Mouse (Mus musculus) stomach, postnatal 0 days (tissue): ENCODE measurements at regions not wholly inside any gene's neighbourhood (a gene's known extent, or its start where the extent isn't known, plus 50 kb on each side); places are given as distances from the start of the nearest gene placed in this dataset.

Source experiments
- ATAC-seq: fragments of 200-750 bp; cut with Nextera tagmentation; 2 replicates; pipeline ENCODE4 v1.8.0; 2017; ENCODE audit not compliant: low FRiP score, low TSS enrichment
- DNase-seq: peaks from one replicate; pipeline ENCODE4 v3.0.0-alpha.2; 2016; ENCODE audit warnings: low spot score
- H3K27ac ChIP-seq: fragments of 300-500 bp; sonication (generic); replicated peaks from 2 replicates; pipeline ENCODE4 v1.5.1; 2014; ENCODE audit warnings: mild to moderate bottlenecking, control low read depth
- H3K27me3 ChIP-seq: fragments of 300-500 bp; sonication (generic); 2 replicates; pipeline ENCODE4 v1.6.1; 2014; ENCODE audit warnings: low read length; ENCODE audit not compliant: control insufficient read depth, insufficient read depth
- H3K36me3 ChIP-seq: fragments of 300-500 bp; sonication (generic); 2 replicates; pipeline ENCODE4 v1.6.1; 2014; ENCODE audit warnings: low read length, mixed read lengths; ENCODE audit not compliant: control insufficient read depth, insufficient read depth
- H3K4me1 ChIP-seq: fragments of 300-500 bp; sonication (generic); replicated peaks from 2 replicates; pipeline ENCODE4 v1.6.1; 2014; ENCODE audit warnings: antibody characterized with exemption; ENCODE audit not compliant: control insufficient read depth, insufficient read depth
- H3K4me2 ChIP-seq: fragments of 300-500 bp; sonication (generic); replicated peaks from 2 replicates; pipeline ENCODE4 v1.6.1; 2014; ENCODE audit warnings: low read depth, mild to moderate bottlenecking, control low read depth, moderate library complexity
- H3K4me3 ChIP-seq: fragments of 300-500 bp; sonication (generic); 2 replicates; pipeline ENCODE4 v1.5.1; 2014; ENCODE audit warnings: low read depth, low read length, control low read depth
- H3K9ac ChIP-seq: fragments of 300-500 bp; sonication (generic); 2 replicates; pipeline ENCODE4 v1.6.1; 2014; ENCODE audit warnings: mild to moderate bottlenecking, low read length, control low read depth, mixed read lengths
- H3K9me3 ChIP-seq: fragments of 300-500 bp; sonication (generic); 2 replicates; pipeline ENCODE4 v1.6.1; 2016; ENCODE audit warnings: low read length; ENCODE audit not compliant: control insufficient read depth
- CTCF ChIP-seq: IDR thresholded peaks from 2 replicates; pipeline ENCODE4 v1.5.1; 2016; ENCODE audit warnings: antibody characterized with exemption, low read depth, mild to moderate bottlenecking, moderate library complexity
- EP300 ChIP-seq: optimal IDR thresholded peaks from 2 replicates; pipeline ENCODE3; 2016; ENCODE audit warnings: antibody characterized with exemption
- WGBS: fragments of 180-500 bp; shearing (Covaris S2); extraction: QIAGEN DNeasy Blood & Tissue Kit; methylation state at CpG from one replicate; pipeline ENCODE4 v1.1.7; 2014; 5-methylcytosine and 5-hydroxymethylcytosine counted together

GRCm38 (mm10) chr12:70686971-70687370, 138.3 kb upstream of the Frmd6 start:
- Histone ChIP-seq H3K27ac (peak overlapping the region; percentile 58), H3K4me2 (no peak overlapping the region), H3K4me3 (no peak overlapping the region), H3K36me3 (no peaks in the 10 kb centered on the region), H3K9ac (peak overlapping the region; percentile 18; the same call in 1 of the 2 replicates), H3K9me3 (no peaks in the 10 kb centered on the region), H3K27me3 (no peaks in the 10 kb centered on the region), H3K4me1 (peaks cover 3% of the 10 kb centered on the region; the same call in 1 of the 2 replicates)
- ATAC-seq (no peak), DNase-seq (no peak)
- no peak for TF ChIP-seq CTCF
- no peak for TF ChIP-seq EP300
- WGBS = 51% methylated on average over 12 of the region's 12 CpGs

DNA sequence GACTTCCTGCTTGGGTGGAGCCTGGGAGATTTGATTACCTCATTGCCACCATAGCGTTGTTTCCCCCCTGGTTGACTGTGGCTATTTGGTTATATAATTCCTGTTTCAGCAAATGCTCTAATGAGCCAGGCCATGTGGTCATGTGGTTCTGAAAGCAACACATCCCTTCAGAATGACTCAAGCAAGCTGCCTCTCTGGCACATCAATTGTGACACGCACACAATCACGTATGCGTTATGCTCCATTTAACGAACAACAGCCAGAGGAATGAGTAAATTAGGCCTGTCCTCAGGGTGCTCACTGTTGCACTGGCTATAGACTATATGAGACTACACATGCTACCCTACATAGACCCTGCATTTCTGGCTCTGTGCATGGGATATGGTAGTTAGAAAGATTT, 130.2 kb upstream of the Frmd6 start:
- no peak overlapping the region for H3K9ac ChIP-seq
- no peak overlapping the region for H3K27ac ChIP-seq
- WGBS = 84% methylated on average over 5 of the region's 5 CpGs
- H3K9me3 ChIP-seq = no peaks in the 10 kb centered on the region
- no peak overlapping the region for H3K4me2 ChIP-seq
- ATAC-seq (no peak), DNase-seq (no peak)
- H3K27me3 ChIP-seq = no peaks in the 10 kb centered on the region
- TF ChIP-seq EP300 (no peak), CTCF (no peak)
- no peak overlapping the region for H3K4me3 ChIP-seq
- no peaks in the 10 kb centered on the region for H3K36me3 ChIP-seq
- no peaks in the 10 kb centered on the region for H3K4me1 ChIP-seq

DNA sequence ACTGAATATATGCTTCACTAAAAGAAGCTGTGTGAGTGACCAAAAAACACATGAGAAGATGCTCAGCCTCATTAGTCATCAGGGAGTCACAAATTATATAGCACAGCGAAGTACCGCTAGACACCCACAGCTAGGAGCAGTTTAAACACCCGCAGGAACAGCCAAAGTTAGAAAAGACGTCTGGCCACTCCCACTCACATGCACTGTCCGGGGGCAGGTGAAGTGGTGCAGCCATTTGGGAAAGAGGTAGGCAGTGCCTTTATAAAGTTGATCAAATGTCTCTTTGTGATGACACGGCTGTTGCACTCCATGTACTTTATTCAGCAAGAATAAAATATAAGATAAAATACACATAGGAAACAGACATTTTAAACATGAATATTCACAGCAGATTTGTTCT, 129.1 kb upstream of the Frmd6 start:
- H3K4me2 ChIP-seq = no peak overlapping the region
- DNase-seq = no peak
- 53% methylated on average over 6 of the region's 6 CpGs for WGBS

DNA sequence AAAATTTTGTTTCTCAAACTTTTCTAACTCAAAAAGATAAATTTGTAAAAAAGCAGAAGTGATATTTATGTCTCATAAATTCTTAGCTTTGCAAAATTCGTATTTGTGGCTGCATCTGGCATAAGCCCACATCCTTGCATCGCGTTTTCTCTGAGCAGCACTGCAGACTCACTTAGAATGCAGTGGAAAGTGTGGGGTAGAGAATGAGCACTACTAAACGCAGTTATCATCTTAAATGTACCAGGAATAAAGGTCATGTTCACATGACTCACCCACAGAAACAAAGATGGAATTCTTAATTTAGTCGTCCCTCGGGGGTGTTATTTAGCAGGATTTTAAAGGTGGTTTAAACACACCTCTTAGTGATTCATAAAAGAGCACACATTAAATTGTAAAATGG, 126.8 kb upstream of the Frmd6 start:
- Histone ChIP-seq H3K9me3 (no peaks in the 10 kb centered on the region), H3K4me2 (no peak overlapping the region), H3K36me3 (no peaks in the 10 kb centered on the region), H3K27ac (no peak overlapping the region), H3K9ac (no peak overlapping the region), H3K4me3 (no peak overlapping the region), H3K27me3 (no peaks in the 10 kb centered on the region), H3K4me1 (no peaks in the 10 kb centered on the region)
- ATAC-seq (no peak), DNase-seq (no peak)
- TF ChIP-seq CTCF (no peak), EP300 (no peak)
- 60% methylated on average over 6 of the region's 6 CpGs for WGBS

More for the DNA sequence above, 129.1 kb upstream of the Frmd6 start:
- ATAC-seq = no peak
- Histone ChIP-seq H3K27me3 (no peaks in the 10 kb centered on the region), H3K27ac (no peak overlapping the region), H3K9me3 (no peaks in the 10 kb centered on the region), H3K4me3 (no peak overlapping the region), H3K36me3 (no peaks in the 10 kb centered on the region), H3K4me1 (no peaks in the 10 kb centered on the region), H3K9ac (no peak overlapping the region)
- no peak for TF ChIP-seq EP300
- no peak for TF ChIP-seq CTCF

DNA sequence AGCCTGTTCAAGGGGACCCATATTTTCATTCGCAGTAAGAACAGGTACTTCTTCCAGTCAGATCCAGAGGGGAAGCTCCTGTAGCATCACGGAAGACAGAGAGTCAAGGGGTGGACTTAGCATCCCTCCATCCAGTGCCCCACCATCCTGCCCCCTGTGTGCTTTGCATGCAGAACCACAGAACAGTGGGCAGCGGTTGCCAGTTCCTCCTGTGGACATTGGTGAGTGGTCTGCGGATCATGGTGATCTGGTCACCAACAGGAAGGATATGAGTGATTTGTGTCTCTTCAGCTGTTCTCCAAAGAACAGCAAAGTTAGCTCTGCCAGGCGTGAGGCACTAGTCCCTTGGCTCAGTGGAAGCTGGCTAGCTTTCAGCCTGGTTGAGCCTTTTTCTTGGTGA, 122.8 kb upstream of the Frmd6 start:
- ATAC-seq (no peak), DNase-seq (no peak)
- H3K27me3 ChIP-seq = no peaks in the 10 kb centered on the region
- no peaks in the 10 kb centered on the region for H3K4me1 ChIP-seq
- no peak overlapping the region for H3K4me3 ChIP-seq
- no peak for TF ChIP-seq EP300
- no peak for TF ChIP-seq CTCF
- H3K9ac ChIP-seq = no peak overlapping the region
- WGBS = 89% methylated on average over 5 of the region's 5 CpGs
- no peak overlapping the region for H3K27ac ChIP-seq
- no peak overlapping the region for H3K4me2 ChIP-seq
- no peaks in the 10 kb centered on the region for H3K9me3 ChIP-seq
- no peaks in the 10 kb centered on the region for H3K36me3 ChIP-seq

GRCm38 (mm10) chr12:70706806-70707628, 118.3 kb upstream of the Frmd6 start:
- peak overlapping the region; percentile 67 for H3K27ac ChIP-seq
- no peaks in the 10 kb centered on the region for H3K27me3 ChIP-seq
- no peak overlapping the region for H3K4me2 ChIP-seq
- ATAC-seq (peak; percentile 78), DNase-seq (no peak)
- TF ChIP-seq CTCF (no peak), EP300 (peak; percentile 55)
- no peaks in the 10 kb centered on the region for H3K36me3 ChIP-seq
- H3K9me3 ChIP-seq = no peaks in the 10 kb centered on the region
- H3K4me3 ChIP-seq = no peak overlapping the region
- no peak overlapping the region for H3K9ac ChIP-seq
- 60% methylated on average over 11 of the region's 11 CpGs for WGBS
- no peaks in the 10 kb centered on the region for H3K4me1 ChIP-seq
